ENCODE assay signal across 11 mouse cellular contexts in genomic region chr4:103326994-103327393, GRCm38 (mm10). TPM values are rescaled to one million over a fixed set of nuclear protein-coding genes. Genes with fewer than 3 reads are reported as not detected.
DNase-seq lines count a peak whose midpoint lies in the region; ATAC-seq and TF ChIP-seq lines count a peak whose summit lies in the region.
"Had no signal": no experiment of that assay in that cellular context is flagged by ENCODE, and none has a peak within 500 bp of the region (broad histone marks: within the 10 kb centered on the region; RNA-seq: fewer than 3 reads in every experiment).

No protein-coding gene starts in this region.

- no peak for DNase-seq in midbrain, postnatal 0 days (ENCODE audit: low spot score)
- DNase-seq in adrenal gland, adult 18-20 months (ENCODE audit: low spot score in 2 of 2) = peak; percentile 63 to 67
- DNase-seq in heart, postnatal 4 days = peak; percentile 71
- DNase-seq in frontal cortex, postnatal 10 days (ENCODE audit: low spot score in 2 of 2) = no peak
- DNase-seq in hindbrain, embryonic 11.5 days (ENCODE audit: low spot score) = no peak
- DNase-seq in left cerebral cortex, adult 9 months (ENCODE audit: low spot score in 2 of 2) = no peak

- no peak overlapping the region for H3K4me2 ChIP-seq in midbrain, postnatal 0 days (ENCODE audit: low read depth, low read length, poor library complexity, severe bottlenecking)
- H3K4me2 ChIP-seq in midbrain, embryonic 16.5 days (ENCODE audit: low read length) = no peak overlapping the region
- H3K4me2 ChIP-seq in hindbrain, embryonic 11.5 days (replicated peaks; ENCODE audit: low read depth, low read length) = no peak overlapping the region
- H3K4me2 ChIP-seq: limb, embryonic 12.5 days had no signal

- no peak overlapping the region for H3K9ac ChIP-seq in midbrain, postnatal 0 days (replicated peaks; ENCODE audit: low read length, poor library complexity, severe bottlenecking)
- H3K9ac ChIP-seq in midbrain, embryonic 16.5 days (ENCODE audit: low read depth, low read length) = no peak overlapping the region
- H3K9ac ChIP-seq in hindbrain, embryonic 11.5 days (ENCODE audit: low read depth, low read length) = no peak overlapping the region
- H3K9ac ChIP-seq: limb, embryonic 12.5 days had no signal

- 73% methylated on average over 3 of the region's 3 CpGs for WGBS in midbrain, postnatal 0 days
- 76% methylated on average over 3 of the region's 3 CpGs for WGBS in midbrain, embryonic 16.5 days
- WGBS in hindbrain, embryonic 11.5 days = 85% methylated on average over 3 of the region's 3 CpGs

- TF ChIP-seq CTCF in midbrain, postnatal 0 days (IDR thresholded peaks at IDR 0.05) = peak; percentile 28

- ATAC-seq in midbrain, postnatal 0 days (ENCODE audit: low FRiP score) = no peak
- no peak for ATAC-seq in midbrain, embryonic 16.5 days
- peak; percentile 92 for ATAC-seq in megakaryocyte-erythroid progenitor cell, adult 5-6 weeks (replicated peaks; ENCODE audit: low FRiP score, low TSS enrichment, poor library complexity, severe bottlenecking)
- ATAC-seq in hindbrain, embryonic 11.5 days (ENCODE audit: low FRiP score) = no peak
- ATAC-seq: forebrain, embryonic 14.5 days had no signal

- H3K36me3 ChIP-seq in midbrain, postnatal 0 days (ENCODE audit: insufficient read depth, low read length) = no peaks in the 10 kb centered on the region
- H3K36me3 ChIP-seq in midbrain, embryonic 16.5 days (ENCODE audit: control insufficient read depth, insufficient read depth, low read length) = no peaks in the 10 kb centered on the region
- no peaks in the 10 kb centered on the region for H3K36me3 ChIP-seq in hindbrain, embryonic 11.5 days (ENCODE audit: control insufficient read depth, insufficient read depth, low read length)

- no peaks in the 10 kb centered on the region for H3K27me3 ChIP-seq in midbrain, postnatal 0 days (ENCODE audit: insufficient read depth, low read length)
- H3K27me3 ChIP-seq in midbrain, embryonic 16.5 days (ENCODE audit: control insufficient read depth, insufficient read depth, low read depth, low read length) = no peaks in the 10 kb centered on the region
- H3K27me3 ChIP-seq in hindbrain, embryonic 11.5 days (ENCODE audit: control insufficient read depth, insufficient read depth, low read length) = no peaks in the 10 kb centered on the region
- H3K27me3 ChIP-seq: limb, embryonic 12.5 days had no signal

- H3K4me3 ChIP-seq in midbrain, postnatal 0 days (ENCODE audit: low read depth, low read length) = no peak overlapping the region
- H3K4me3 ChIP-seq in midbrain, embryonic 16.5 days (ENCODE audit: low read depth, low read length) = no peak overlapping the region
- no peak overlapping the region for H3K4me3 ChIP-seq in hindbrain, embryonic 11.5 days (ENCODE audit: low read depth, low read length)
- H3K4me3 ChIP-seq: limb, embryonic 12.5 days had no signal

- no peaks in the 10 kb centered on the region for H3K9me3 ChIP-seq in midbrain, postnatal 0 days (ENCODE audit: low read length)
- no peaks in the 10 kb centered on the region for H3K9me3 ChIP-seq in midbrain, embryonic 16.5 days (replicated peaks; ENCODE audit: control insufficient read depth, low read length, poor library complexity, severe bottlenecking)
- no peaks in the 10 kb centered on the region for H3K9me3 ChIP-seq in hindbrain, embryonic 11.5 days (ENCODE audit: control insufficient read depth, low read length)
- H3K9me3 ChIP-seq: limb, embryonic 12.5 days had no signal

- H3K4me1 ChIP-seq in midbrain, postnatal 0 days (ENCODE audit: insufficient read depth, low read length) = no peaks in the 10 kb centered on the region
- peaks cover 4% of the 10 kb centered on the region; the same call in 1 of the 2 replicates for H3K4me1 ChIP-seq in midbrain, embryonic 16.5 days (ENCODE audit: control insufficient read depth, insufficient read depth, low read length)
- no peaks in the 10 kb centered on the region for H3K4me1 ChIP-seq in hindbrain, embryonic 11.5 days (replicated peaks; ENCODE audit: control insufficient read depth, insufficient read depth, low read length)
- H3K4me1 ChIP-seq: limb, embryonic 12.5 days had no signal

- no peak overlapping the region for H3K27ac ChIP-seq in midbrain, postnatal 0 days (ENCODE audit: low read depth, low read length)
- H3K27ac ChIP-seq in midbrain, embryonic 16.5 days (ENCODE audit: low read length) = no peak overlapping the region
- no peak overlapping the region for H3K27ac ChIP-seq in hindbrain, embryonic 11.5 days (ENCODE audit: low read depth, low read length)
- H3K27ac ChIP-seq: limb, embryonic 12.5 days had no signal

RNA-seq across cellular contexts. Expression of gene Oma1, which starts 13.4 kb away (rescaled TPM):
- 7.7 and 7.9 TPM in 2 replicates for total RNA-seq in midbrain, postnatal 0 days (2014; rRNA removed)
- 8.2 and 8.6 TPM in 2 replicates for polyA plus RNA-seq in midbrain, postnatal 0 days (2015; fragmentation: Nextera tagmentation; extraction: Ambion mirVana)
- polyA plus RNA-seq in midbrain, embryonic 16.5 days (2015; fragmentation: Nextera tagmentation; extraction: Ambion mirVana) = 9.6 and 10.5 TPM in 2 replicates
- total RNA-seq in adrenal gland, adult 18-20 months (2021) = 10 to 100 TPM; 14.1 to 15.7 TPM
- 10 to 100 TPM; 13.6 to 17.6 TPM for total RNA-seq in heart, postnatal 4 days (2021)
- total RNA-seq in megakaryocyte-erythroid progenitor cell, adult 5-6 weeks (2014; fragmentation: Nextera tagmentation) = 12.2 and 35.3 TPM in 2 replicates
- total RNA-seq in megakaryocyte-erythroid progenitor cell, adult 5-6 weeks (2017) = 68.2 and 89.2 TPM in 2 replicates
- polyA plus RNA-seq in hindbrain, embryonic 11.5 days (2014; fragmentation: Nextera tagmentation; extraction: Ambion mirVana) = 12.8 and 12.9 TPM in 2 replicates

RNA-seq across cellular contexts. Expression of gene 4921539E11Rik, which starts 36.3 kb away (rescaled TPM):
- not detected in 2 replicates for total RNA-seq in midbrain, postnatal 0 days (2014; rRNA removed)
- polyA plus RNA-seq in midbrain, postnatal 0 days (2015; fragmentation: Nextera tagmentation; extraction: Ambion mirVana) = not detected in 2 replicates
- not detected in 2 replicates for polyA plus RNA-seq in midbrain, embryonic 16.5 days (2015; fragmentation: Nextera tagmentation; extraction: Ambion mirVana)
- total RNA-seq in adrenal gland, adult 18-20 months (2021) = not detected
- not detected for total RNA-seq in heart, postnatal 4 days (2021)
- not detected in 2 replicates for total RNA-seq in megakaryocyte-erythroid progenitor cell, adult 5-6 weeks (2014; fragmentation: Nextera tagmentation)
- total RNA-seq in megakaryocyte-erythroid progenitor cell, adult 5-6 weeks (2017) = not detected in 2 replicates
- polyA plus RNA-seq in hindbrain, embryonic 11.5 days (2014; fragmentation: Nextera tagmentation; extraction: Ambion mirVana) = 0.06 TPM in 1 of 2 replicates, not detected in the other
- total RNA-seq: neutrophil, adult 5-6 weeks had no signal
- polyA plus RNA-seq: forebrain, embryonic 14.5 days; limb, embryonic 12.5 days had no signal

Comparison
In these comparisons a context has a peak if more than half of its experiments do, and no peak if none do; other contexts are left out.
1. DNase-seq: peak in adrenal gland, adult 18-20 months (2 of 2) and heart, postnatal 4 days (single experiment); none in midbrain, postnatal 0 days (single experiment), frontal cortex, postnatal 10 days (0 of 2), hindbrain, embryonic 11.5 days (single experiment) and left cerebral cortex, adult 9 months (0 of 2).